Mouse (Mus musculus) testis, adult 2 months (tissue): Measurements from ENCODE around the gene Plekhg1. TPM values are rescaled to one million over a fixed set of nuclear protein-coding genes. Genes with fewer than 3 reads are reported as not detected.

Source experiments
- H3K27ac ChIP-seq: fragments of 200-500 bp; 2 replicates; pipeline ENCODE4 v1.5.1; 2012; ENCODE audit warnings: low read depth, low read length; ENCODE audit not compliant: control insufficient read depth, insufficient read depth
- H3K27me3 ChIP-seq: fragments of 200-500 bp; 2 replicates; pipeline ENCODE4 v1.6.1; 2012; ENCODE audit warnings: mild to moderate bottlenecking, low read length, moderate library complexity; ENCODE audit not compliant: control insufficient read depth, insufficient read depth
- H3K36me3 ChIP-seq: fragments of 200-500 bp; 2 replicates; pipeline ENCODE4 v1.6.1; 2012; ENCODE audit warnings: mild to moderate bottlenecking, low read length; ENCODE audit not compliant: control insufficient read depth, insufficient read depth
- H3K4me1 ChIP-seq: fragments of 200-500 bp; 2 replicates; pipeline ENCODE4 v1.6.1; 2012; ENCODE audit warnings: low read length; ENCODE audit not compliant: control insufficient read depth, insufficient read depth
- H3K4me3 ChIP-seq: fragments of 200-500 bp; 2 replicates; pipeline ENCODE4 v1.5.1; 2012; ENCODE audit warnings: low read depth, mild to moderate bottlenecking, low read length, moderate library complexity, mixed read lengths; ENCODE audit not compliant: control insufficient read depth
- CTCF ChIP-seq: fragments of 200-500 bp; IDR thresholded peaks from 2 replicates; pipeline ENCODE4 v1.5.1; 2012; ENCODE audit warnings: low read depth, mild to moderate bottlenecking, inconsistent platforms, low read length, moderate library complexity; ENCODE audit not compliant: control insufficient read depth, insufficient read depth, insufficient replicate concordance
- POLR2A ChIP-seq: fragments of 200-500 bp; IDR thresholded peaks from 2 replicates; pipeline ENCODE4 v1.6.1; 2012; ENCODE audit warnings: low read depth, mild to moderate bottlenecking, inconsistent platforms, low read length, moderate library complexity; ENCODE audit not compliant: control insufficient read depth
- polyA plus RNA-seq: library from polyadenylated mRNA; depleted of rRNA; stranded (reverse); fragments of >200 nt; gene quantifications from 2 replicates; pipeline ENCODE4 v1.2.3, GENCODE M21; 2012

Gene Plekhg1
- polyA plus RNA-seq, 1 experiment, result 4.8 TPM

- H3K4me1 ChIP-seq, result no peaks in the 10 kb centered on the region
- no peak overlapping the region for H3K4me3 ChIP-seq
- H3K27ac ChIP-seq, result no peak overlapping the region
- TF ChIP-seq CTCF, result no peak
- no peak for TF ChIP-seq POLR2A
- no peaks in the 10 kb centered on the region for H3K27me3 ChIP-seq
- no peaks in the 10 kb centered on the region for H3K36me3 ChIP-seq
Measured at GRCm38 (mm10) chr10:3830618-3831017, 90.5 kb downstream of the Plekhg1 start.

GRCm38 (mm10) chr10:3831597-3832351, 91.6 kb downstream of the Plekhg1 start:
- no peaks in the 10 kb centered on the region for H3K4me1 ChIP-seq
- no peaks in the 10 kb centered on the region for H3K27me3 ChIP-seq
- no peak for TF ChIP-seq CTCF
- no peak for TF ChIP-seq POLR2A
- no peak overlapping the region for H3K4me3 ChIP-seq
- H3K36me3 ChIP-seq, result no peaks in the 10 kb centered on the region
- no peak overlapping the region for H3K27ac ChIP-seq

GRCm38 (mm10) chr10:3834060-3834459, 93.9 kb downstream of the Plekhg1 start:
- H3K4me1 ChIP-seq, result no peaks in the 10 kb centered on the region
- no peak overlapping the region for H3K4me3 ChIP-seq
- H3K27ac ChIP-seq, result no peak overlapping the region
- no peaks in the 10 kb centered on the region for H3K27me3 ChIP-seq
- H3K36me3 ChIP-seq, result no peaks in the 10 kb centered on the region
- TF ChIP-seq POLR2A (no peak), CTCF (no peak)

GRCm38 (mm10) chr10:3834678-3835077, 94.5 kb downstream of the Plekhg1 start:
- Histone ChIP-seq H3K36me3 (no peaks in the 10 kb centered on the region), H3K27me3 (no peaks in the 10 kb centered on the region), H3K4me3 (no peak overlapping the region), H3K27ac (no peak overlapping the region), H3K4me1 (no peaks in the 10 kb centered on the region)
- TF ChIP-seq POLR2A, result no peak
- no peak for TF ChIP-seq CTCF

- no peak for TF ChIP-seq POLR2A
- no peak for TF ChIP-seq CTCF
- H3K27ac ChIP-seq, result no peak overlapping the region
- H3K27me3 ChIP-seq, result no peaks in the 10 kb centered on the region
- no peaks in the 10 kb centered on the region for H3K36me3 ChIP-seq
- H3K4me3 ChIP-seq, result no peak overlapping the region
- no peaks in the 10 kb centered on the region for H3K4me1 ChIP-seq
Measured at GRCm38 (mm10) chr10:3835616-3836015, 95.5 kb downstream of the Plekhg1 start.

GRCm38 (mm10) chr10:3839748-3840432, 99.7 kb downstream of the Plekhg1 start:
- Histone ChIP-seq H3K4me3 (no peak overlapping the region), H3K36me3 (no peaks in the 10 kb centered on the region), H3K4me1 (no peaks in the 10 kb centered on the region), H3K27ac (no peak overlapping the region), H3K27me3 (no peaks in the 10 kb centered on the region)
- no peak for TF ChIP-seq POLR2A

- Histone ChIP-seq H3K4me1 (no peaks in the 10 kb centered on the region), H3K27ac (peak overlapping the region; percentile 32; the same call in 1 of the 2 replicates), H3K27me3 (no peaks in the 10 kb centered on the region), H3K36me3 (no peaks in the 10 kb centered on the region), H3K4me3 (no peak overlapping the region)
- no peak for TF ChIP-seq CTCF
- TF ChIP-seq POLR2A, result no peak
Measured at GRCm38 (mm10) chr10:3844430-3844829, 104.3 kb downstream of the Plekhg1 start.
